Mouse (Mus musculus) thymus, adult 2 months (tissue): Measurements from ENCODE around the gene Rapgef5.

Experiments
- CTCF ChIP-seq: fragments of 200-500 bp; IDR thresholded peaks from 2 replicates; pipeline ENCODE4 v1.5.1; 2012; ENCODE audit warnings: mild to moderate bottlenecking, control low read depth, low read length, moderate library complexity, borderline replicate concordance; ENCODE audit not compliant: control insufficient read depth, poor library complexity, insufficient read depth; ENCODE audit errors: extremely low read depth
- POLR2A ChIP-seq: fragments of 200-500 bp; IDR thresholded peaks from 2 replicates; pipeline ENCODE4 v1.6.1; 2012; ENCODE audit warnings: mild to moderate bottlenecking, low read length, control low read depth, moderate library complexity; ENCODE audit not compliant: control insufficient read depth, poor library complexity, insufficient read depth; ENCODE audit errors: extremely low read depth

DNA sequence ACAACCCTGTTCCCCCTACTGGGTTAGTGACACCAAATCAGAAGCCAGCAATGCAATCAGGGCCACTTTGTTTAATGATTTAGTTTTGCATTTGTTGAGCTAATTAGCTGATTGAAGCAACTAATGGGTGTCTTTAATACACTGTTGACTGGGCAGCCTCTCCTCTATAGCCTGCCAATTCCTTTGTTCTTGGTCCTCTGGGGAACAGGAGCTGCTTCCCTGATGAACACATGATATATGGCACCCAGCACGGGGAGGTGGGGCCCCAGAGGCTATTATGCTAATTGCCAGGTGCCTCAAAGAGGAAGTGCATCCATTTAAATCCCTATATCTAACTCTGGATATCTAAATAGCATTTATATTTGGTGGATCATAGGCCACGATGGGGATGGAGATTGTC, 111.0 kb downstream of the Rapgef5 start:
- TF ChIP-seq CTCF (no peak), POLR2A (no peak)
